Mouse (Mus musculus): Measurements from ENCODE around the gene Nrxn2.

DNA sequence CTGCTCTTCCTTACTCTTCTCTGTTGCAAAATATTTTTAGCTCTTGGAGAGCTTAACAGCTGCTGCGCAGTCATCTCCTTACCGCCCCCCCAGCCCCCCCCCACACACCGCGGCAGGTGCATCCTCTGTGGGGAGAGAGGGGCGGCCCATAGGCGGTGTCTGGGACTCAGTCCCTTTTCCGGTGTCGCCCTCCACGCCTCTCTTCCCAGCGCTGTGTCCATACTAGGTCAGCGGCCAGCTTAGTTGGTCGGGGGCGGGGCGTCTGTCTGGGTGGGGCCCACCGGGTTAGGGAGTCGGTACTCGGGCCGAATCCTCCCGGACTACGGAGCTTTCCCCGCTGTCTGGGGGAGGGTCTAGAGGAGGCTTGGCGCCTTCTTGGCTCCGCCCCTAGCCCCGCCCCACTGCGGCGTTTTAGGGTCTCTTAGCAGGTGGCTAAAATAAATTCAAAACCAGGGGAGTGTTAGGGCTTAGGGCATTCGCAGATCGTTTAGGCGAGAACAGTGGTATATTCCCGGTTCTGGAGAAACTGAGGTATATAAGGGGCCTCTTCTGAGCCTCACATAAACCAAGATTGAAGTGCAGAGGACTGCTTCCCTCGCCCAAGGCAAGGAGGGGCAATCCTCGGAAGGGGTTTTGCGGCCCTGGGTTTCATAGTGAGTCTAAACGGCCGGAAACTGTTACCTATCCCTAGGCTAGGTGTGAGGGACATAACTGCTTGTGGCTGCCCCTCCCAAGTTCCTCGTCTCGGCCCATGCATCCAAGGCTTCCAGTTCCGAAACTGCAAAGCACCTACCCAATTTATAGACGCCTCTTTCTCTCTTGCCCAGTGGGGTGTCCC is 19.9 kb upstream of the Nrxn2 start:
- TF ChIP-seq CTCF (IDR thresholded peaks at IDR 0.05; ENCODE audit: low read depth, low read length) (no peak), TAL1 (conservative IDR thresholded peaks at IDR 0.05; ENCODE audit: low read depth, low read length) (no peak)

Measured in G1E (cell line).